Mouse (Mus musculus): Measurements from ENCODE around the gene Slc39a5.

DNA sequence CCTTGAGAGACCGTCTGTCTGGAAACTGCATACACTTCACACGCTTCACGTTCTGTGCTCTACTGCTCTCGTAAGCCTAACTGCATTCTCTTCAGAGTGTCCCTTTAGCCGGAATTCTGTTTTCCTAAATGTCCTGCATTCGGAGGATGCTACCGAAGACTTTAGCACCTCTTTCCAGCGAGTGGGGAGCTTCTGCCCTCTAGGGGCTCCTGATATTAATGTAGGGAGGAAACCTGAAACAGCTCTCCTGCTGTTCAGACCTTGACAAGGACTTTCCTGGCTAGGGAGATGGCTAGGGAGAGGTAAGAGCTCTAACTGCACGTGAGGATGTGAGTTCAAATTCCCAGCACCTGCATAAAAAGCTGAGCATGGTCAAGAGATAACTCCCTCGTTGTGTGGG is 39.4 kb upstream of the Slc39a5 start:
- TF ChIP-seq CTCF (IDR thresholded peaks at IDR 0.05; ENCODE audit: low read depth, low read length) (peak; percentile 26; the same call in 1 of the 2 replicates), POLR2A (IDR thresholded peaks at IDR 0.05; ENCODE audit: extremely low read depth, insufficient read depth, low read length) (no peak)

All from liver, adult 2 months (tissue).